Comparison of ENCODE assay signal across 19 mouse cellular contexts in the genomic region with DNA sequence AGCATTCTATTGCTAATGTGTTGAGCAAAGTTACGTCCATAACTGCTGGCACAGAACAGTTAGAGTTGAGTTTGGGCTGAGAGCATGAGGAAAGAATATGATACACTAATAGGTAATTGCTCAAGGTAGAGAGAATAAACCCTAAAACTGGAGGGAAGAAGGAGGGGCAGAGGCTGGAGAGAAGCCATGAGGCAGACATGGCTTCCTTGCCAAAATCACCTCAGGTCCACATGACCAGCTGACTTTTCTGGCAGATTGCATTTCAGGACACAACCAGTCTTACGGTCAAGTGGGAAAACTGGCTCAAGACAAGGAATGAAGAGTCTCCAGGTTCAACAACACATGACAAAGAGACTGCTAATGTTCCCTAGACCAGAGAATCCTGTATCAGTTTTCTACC.
DNase-seq lines count a peak whose midpoint lies in the region; ATAC-seq and TF ChIP-seq lines count a peak whose summit lies in the region.
"Had no signal": no experiment of that assay in that cellular context is flagged by ENCODE, and none has a peak within 500 bp of the region (broad histone marks: within the 10 kb centered on the region; RNA-seq: fewer than 3 reads in every experiment).

No protein-coding gene starts in this region.

- no peaks in the 10 kb centered on the region for H3K27me3 ChIP-seq in hindbrain, postnatal 0 days (ENCODE audit: insufficient read depth, low read length)
- no peaks in the 10 kb centered on the region for H3K27me3 ChIP-seq in hindbrain, embryonic 16.5 days (replicated peaks; ENCODE audit: control insufficient read depth, insufficient read depth, low read length)
- no peaks in the 10 kb centered on the region for H3K27me3 ChIP-seq in midbrain, postnatal 0 days (ENCODE audit: insufficient read depth, low read length)
- H3K27me3 ChIP-seq in midbrain, embryonic 10.5 days (ENCODE audit: low read depth, poor library complexity, severe bottlenecking), result no peaks in the 10 kb centered on the region
- H3K27me3 ChIP-seq in neural tube, embryonic 15.5 days (replicated peaks), result no peaks in the 10 kb centered on the region
- H3K27me3 ChIP-seq: embryonic facial prominence, embryonic 12.5 days; forebrain, embryonic 13.5 days; forebrain, embryonic 15.5 days had no signal

- DNase-seq in cerebellum, postnatal 14 days, result peak; percentile 60 to 63
- DNase-seq in cerebellum, adult 9-10 months, result no peak
- DNase-seq in hindbrain, postnatal 0 days (ENCODE audit: low spot score), result peak; percentile 25
- peak; percentile 27 for DNase-seq in midbrain, postnatal 0 days (ENCODE audit: low spot score)
- no peak for DNase-seq in midbrain, embryonic 10.5 days (ENCODE audit: low spot score)
- DNase-seq in adrenal gland, adult (ENCODE audit: inconsistent age in 2 of 2, low spot score in 1 of 2), result no peak
- DNase-seq: adrenal gland, adult 8-10 months; adrenal gland, postnatal 14 days; adrenal gland, postnatal 36 days; cerebellum, adult 11 months; cerebellum, adult 18-20 months; cerebellum, adult 8-10 months; forebrain, postnatal 0 days had no signal

- no peak overlapping the region for H3K4me2 ChIP-seq in hindbrain, postnatal 0 days (ENCODE audit: low read depth, low read length)
- no peak overlapping the region for H3K4me2 ChIP-seq in hindbrain, embryonic 16.5 days (ENCODE audit: low read length)
- H3K4me2 ChIP-seq in midbrain, postnatal 0 days (ENCODE audit: low read depth, low read length, poor library complexity, severe bottlenecking), result no peak overlapping the region
- H3K4me2 ChIP-seq in neural tube, embryonic 15.5 days, result no peak overlapping the region
- H3K4me2 ChIP-seq: embryonic facial prominence, embryonic 12.5 days; forebrain, embryonic 13.5 days; forebrain, embryonic 15.5 days had no signal

- 76% methylated on average over 2 of the region's 2 CpGs for WGBS in hindbrain, postnatal 0 days
- WGBS in hindbrain, embryonic 16.5 days, result 90% methylated on average over 2 of the region's 2 CpGs
- WGBS in midbrain, postnatal 0 days, result 86% methylated on average over 2 of the region's 2 CpGs
- WGBS in midbrain, embryonic 10.5 days, result 95% methylated on average over 2 of the region's 2 CpGs
- WGBS in neural tube, embryonic 15.5 days, result 83% methylated on average over 2 of the region's 2 CpGs

- H3K4me3 ChIP-seq in hindbrain, postnatal 0 days (ENCODE audit: low read length), result no peak overlapping the region
- H3K4me3 ChIP-seq in hindbrain, embryonic 16.5 days (ENCODE audit: low read length), result no peak overlapping the region
- no peak overlapping the region for H3K4me3 ChIP-seq in midbrain, postnatal 0 days (ENCODE audit: low read depth, low read length)
- H3K4me3 ChIP-seq in midbrain, embryonic 10.5 days, result no peak overlapping the region
- no peak overlapping the region for H3K4me3 ChIP-seq in neural tube, embryonic 15.5 days (replicated peaks)
- H3K4me3 ChIP-seq: embryonic facial prominence, embryonic 10.5 days; embryonic facial prominence, embryonic 12.5 days; forebrain, embryonic 13.5 days; forebrain, embryonic 15.5 days had no signal

- H3K9ac ChIP-seq in hindbrain, postnatal 0 days (replicated peaks; ENCODE audit: low read length), result no peak overlapping the region
- no peak overlapping the region for H3K9ac ChIP-seq in hindbrain, embryonic 16.5 days (ENCODE audit: low read depth, low read length)
- no peak overlapping the region for H3K9ac ChIP-seq in midbrain, postnatal 0 days (replicated peaks; ENCODE audit: low read length, poor library complexity, severe bottlenecking)
- H3K9ac ChIP-seq in neural tube, embryonic 15.5 days (replicated peaks), result no peak overlapping the region
- H3K9ac ChIP-seq: embryonic facial prominence, embryonic 12.5 days; forebrain, embryonic 13.5 days; forebrain, embryonic 15.5 days; forebrain, postnatal 0 days had no signal

- ATAC-seq in hindbrain, postnatal 0 days, result no peak
- ATAC-seq in hindbrain, embryonic 16.5 days, result no peak
- ATAC-seq in midbrain, postnatal 0 days (ENCODE audit: low FRiP score), result no peak
- ATAC-seq in neural tube, embryonic 15.5 days (ENCODE audit: low FRiP score), result no peak
- ATAC-seq: forebrain, embryonic 13.5 days; forebrain, embryonic 15.5 days; forebrain, postnatal 0 days had no signal

- TF ChIP-seq CTCF in hindbrain, postnatal 0 days (IDR thresholded peaks at IDR 0.05; ENCODE audit: low read depth), result no peak
- no peak for TF ChIP-seq CTCF in midbrain, postnatal 0 days (IDR thresholded peaks at IDR 0.05)

- no peaks in the 10 kb centered on the region for H3K36me3 ChIP-seq in hindbrain, postnatal 0 days (ENCODE audit: insufficient read depth, low read length)
- no peaks in the 10 kb centered on the region for H3K36me3 ChIP-seq in hindbrain, embryonic 16.5 days (ENCODE audit: control insufficient read depth, insufficient read depth, low read length)
- no peaks in the 10 kb centered on the region for H3K36me3 ChIP-seq in midbrain, postnatal 0 days (ENCODE audit: insufficient read depth, low read length)
- no peaks in the 10 kb centered on the region for H3K36me3 ChIP-seq in midbrain, embryonic 10.5 days
- H3K36me3 ChIP-seq in neural tube, embryonic 15.5 days, result no peaks in the 10 kb centered on the region
- H3K36me3 ChIP-seq: embryonic facial prominence, embryonic 10.5 days; embryonic facial prominence, embryonic 12.5 days; forebrain, embryonic 15.5 days had no signal

- no peak overlapping the region for H3K27ac ChIP-seq in hindbrain, postnatal 0 days
- H3K27ac ChIP-seq in hindbrain, embryonic 16.5 days (ENCODE audit: low read depth, low read length), result no peak overlapping the region
- H3K27ac ChIP-seq in midbrain, postnatal 0 days (ENCODE audit: low read depth, low read length), result no peak overlapping the region
- H3K27ac ChIP-seq in midbrain, embryonic 10.5 days (replicated peaks), result no peak overlapping the region
- peak overlapping the region; percentile 39; the same call in 1 of the 2 replicates for H3K27ac ChIP-seq in neural tube, embryonic 15.5 days (replicated peaks)
- H3K27ac ChIP-seq: embryonic facial prominence, embryonic 10.5 days; embryonic facial prominence, embryonic 12.5 days; forebrain, embryonic 13.5 days; forebrain, embryonic 15.5 days had no signal

- 0 out of 2 replicates have a peak, but pooled peaks cover 4% of the 10 kb centered on the region for H3K4me1 ChIP-seq in hindbrain, postnatal 0 days (ENCODE audit: insufficient read depth, low read length)
- no peaks in the 10 kb centered on the region for H3K4me1 ChIP-seq in hindbrain, embryonic 16.5 days (ENCODE audit: control insufficient read depth, insufficient read depth, low read depth, low read length)
- H3K4me1 ChIP-seq in midbrain, postnatal 0 days (ENCODE audit: insufficient read depth, low read length), result no peaks in the 10 kb centered on the region
- H3K4me1 ChIP-seq in midbrain, embryonic 10.5 days, result no peaks in the 10 kb centered on the region
- peaks cover 16% of the 10 kb centered on the region for H3K4me1 ChIP-seq in neural tube, embryonic 15.5 days
- H3K4me1 ChIP-seq: embryonic facial prominence, embryonic 10.5 days; embryonic facial prominence, embryonic 12.5 days had no signal

- H3K9me3 ChIP-seq in hindbrain, postnatal 0 days (ENCODE audit: low read length), result no peaks in the 10 kb centered on the region
- no peaks in the 10 kb centered on the region for H3K9me3 ChIP-seq in hindbrain, embryonic 16.5 days (ENCODE audit: control insufficient read depth, low read length)
- H3K9me3 ChIP-seq in midbrain, postnatal 0 days (ENCODE audit: low read length), result no peaks in the 10 kb centered on the region
- no peaks in the 10 kb centered on the region for H3K9me3 ChIP-seq in midbrain, embryonic 10.5 days (replicated peaks)
- no peaks in the 10 kb centered on the region for H3K9me3 ChIP-seq in neural tube, embryonic 15.5 days (replicated peaks)
- H3K9me3 ChIP-seq: embryonic facial prominence, embryonic 10.5 days; embryonic facial prominence, embryonic 12.5 days; forebrain, embryonic 13.5 days; forebrain, embryonic 15.5 days had no signal

Comparison
In these comparisons a context has a peak if more than half of its experiments do, and no peak if none do; other contexts are left out.
1. DNase-seq: peak in cerebellum, postnatal 14 days (2 of 2), hindbrain, postnatal 0 days (single experiment) and midbrain, postnatal 0 days (single experiment); none in cerebellum, adult 9-10 months (single experiment), midbrain, embryonic 10.5 days (single experiment) and adrenal gland, adult (0 of 2).